Mouse (Mus musculus) heart, adult 2 months (tissue): ENCODE measurements around the gene Mknk1.

Source experiments
- CTCF ChIP-seq: fragments of 200-600 bp; IDR thresholded peaks from 2 replicates; pipeline ENCODE4 v1.8.1; 2022; ENCODE audit warnings: antibody characterized with exemption, mild to moderate bottlenecking, moderate library complexity
- EP300 ChIP-seq: fragments of 200-500 bp; IDR thresholded peaks from 2 replicates; pipeline ENCODE4 v1.6.1; 2011; ENCODE audit warnings: low read depth, low read length, control low read depth; ENCODE audit not compliant: insufficient read depth

DNA sequence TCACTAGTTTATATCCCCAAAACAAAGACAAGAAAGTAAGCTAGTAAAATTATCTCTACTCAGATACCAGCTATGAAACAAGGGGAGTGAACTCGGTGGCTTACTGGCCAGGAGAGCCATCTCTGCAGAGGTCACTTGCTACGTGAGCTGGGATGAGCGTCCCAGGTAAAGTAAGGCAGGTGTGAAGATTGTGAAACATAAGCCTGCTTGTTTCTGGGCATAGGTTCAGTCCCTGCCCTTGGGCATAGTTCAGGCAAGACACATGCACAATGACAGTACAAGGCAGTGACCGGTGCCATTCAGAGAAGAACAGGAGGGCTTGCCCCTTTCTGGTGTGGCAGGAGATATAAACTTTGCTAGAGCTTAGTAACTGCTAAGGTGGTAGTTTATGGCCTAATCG is 23.4 kb upstream of the Mknk1 start:
- no peak for TF ChIP-seq CTCF
- no peak for TF ChIP-seq EP300
